9 mouse cellular contexts compared by ENCODE assay signal in genomic region chr7:25764221-25764620, GRCm38 (mm10). TPM values are rescaled to one million over a fixed set of nuclear protein-coding genes. Genes with fewer than 3 reads are reported as not detected.
A peak's percentile ranks its signal among the peaks of the same experiment; 100 is the strongest.
DNase-seq lines count a peak whose midpoint lies in the region; ATAC-seq and TF ChIP-seq lines count a peak whose summit lies in the region.
"Had no signal": no experiment of that assay in that cellular context is flagged by ENCODE, and none has a peak within 500 bp of the region (broad histone marks: within the 10 kb centered on the region; RNA-seq: fewer than 3 reads in every experiment).

No protein-coding gene starts in this region.

- DNase-seq in hindbrain, embryonic 10.5 days (ENCODE audit: low spot score), result peak; percentile 12
- peak; percentile 47 for DNase-seq in heart, postnatal 0 days (ENCODE audit: low spot score)
- DNase-seq in kidney, postnatal 36 days, result peak; percentile 24 to 43
- DNase-seq in layer of hippocampus, postnatal 10 days (ENCODE audit: low spot score in 2 of 2), result no peak
- no peak for DNase-seq in layer of hippocampus, postnatal 36 days

- peaks cover 29% of the 10 kb centered on the region for H3K36me3 ChIP-seq in hindbrain, embryonic 10.5 days
- no peaks in the 10 kb centered on the region for H3K36me3 ChIP-seq in hindbrain, embryonic 16.5 days (ENCODE audit: control insufficient read depth, insufficient read depth, low read length)
- peaks cover 11% of the 10 kb centered on the region; the same call in 1 of the 2 replicates for H3K36me3 ChIP-seq in heart, postnatal 0 days (replicated peaks; ENCODE audit: control insufficient read depth, insufficient read depth, low read length)

- H3K4me3 ChIP-seq in hindbrain, embryonic 10.5 days, result no peak overlapping the region
- H3K4me3 ChIP-seq in hindbrain, embryonic 16.5 days (ENCODE audit: low read length), result no peak overlapping the region
- no peak overlapping the region for H3K4me3 ChIP-seq in brown adipose tissue, adult 24 weeks (ENCODE audit: insufficient read depth, low read depth, low read length)
- H3K4me3 ChIP-seq in heart, postnatal 0 days (ENCODE audit: low read depth, low read length), result no peak overlapping the region
- H3K4me3 ChIP-seq: embryonic facial prominence, embryonic 15.5 days had no signal

- H3K9me3 ChIP-seq in hindbrain, embryonic 10.5 days, result no peaks in the 10 kb centered on the region
- H3K9me3 ChIP-seq in hindbrain, embryonic 16.5 days (ENCODE audit: control insufficient read depth, low read length), result no peaks in the 10 kb centered on the region
- H3K9me3 ChIP-seq in heart, postnatal 0 days (replicated peaks; ENCODE audit: control insufficient read depth, low read length), result no peaks in the 10 kb centered on the region
- H3K9me3 ChIP-seq: embryonic facial prominence, embryonic 15.5 days had no signal

- H3K4me2 ChIP-seq in hindbrain, embryonic 16.5 days (ENCODE audit: low read length), result no peak overlapping the region
- no peak overlapping the region for H3K4me2 ChIP-seq in heart, postnatal 0 days (ENCODE audit: low read depth, low read length)
- H3K4me2 ChIP-seq: embryonic facial prominence, embryonic 15.5 days had no signal

- no peak for ATAC-seq in hindbrain, embryonic 16.5 days
- ATAC-seq in heart, postnatal 0 days (ENCODE audit: insufficient read depth, low read depth), result no peak; the same call in 1 of the 2 replicates
- no peak for ATAC-seq in megakaryocyte progenitor cell, adult 5-6 weeks (replicated peaks; ENCODE audit: poor library complexity)

- no peak overlapping the region for H3K9ac ChIP-seq in hindbrain, embryonic 16.5 days (ENCODE audit: low read depth, low read length)
- no peak overlapping the region for H3K9ac ChIP-seq in heart, postnatal 0 days (replicated peaks; ENCODE audit: low read depth, low read length)
- H3K9ac ChIP-seq: embryonic facial prominence, embryonic 15.5 days had no signal

- no peak for TF ChIP-seq CTCF in heart, postnatal 0 days (IDR thresholded peaks at IDR 0.05; ENCODE audit: low read depth)

- no peaks in the 10 kb centered on the region for H3K27me3 ChIP-seq in hindbrain, embryonic 10.5 days (ENCODE audit: insufficient read depth, poor library complexity, severe bottlenecking)
- no peaks in the 10 kb centered on the region for H3K27me3 ChIP-seq in hindbrain, embryonic 16.5 days (replicated peaks; ENCODE audit: control insufficient read depth, insufficient read depth, low read length)
- no peaks in the 10 kb centered on the region for H3K27me3 ChIP-seq in heart, postnatal 0 days (ENCODE audit: control insufficient read depth, insufficient read depth, low read length)
- H3K27me3 ChIP-seq: embryonic facial prominence, embryonic 15.5 days had no signal

- 61% methylated on average over 5 of the region's 5 CpGs for WGBS in hindbrain, embryonic 10.5 days
- 69% methylated on average over 5 of the region's 5 CpGs for WGBS in hindbrain, embryonic 16.5 days
- 30% methylated on average over 5 of the region's 5 CpGs for WGBS in heart, postnatal 0 days

- peaks cover 8% of the 10 kb centered on the region; the same call in 1 of the 2 replicates for H3K4me1 ChIP-seq in hindbrain, embryonic 10.5 days (replicated peaks)
- H3K4me1 ChIP-seq in hindbrain, embryonic 16.5 days (ENCODE audit: control insufficient read depth, insufficient read depth, low read depth, low read length), result no peaks in the 10 kb centered on the region
- H3K4me1 ChIP-seq in brown adipose tissue, adult 24 weeks (ENCODE audit: control insufficient read depth, insufficient read depth, insufficient read length, low read length), result peaks cover 31% of the 10 kb centered on the region
- no peaks in the 10 kb centered on the region for H3K4me1 ChIP-seq in heart, postnatal 0 days (ENCODE audit: control insufficient read depth, insufficient read depth)
- H3K4me1 ChIP-seq: embryonic facial prominence, embryonic 15.5 days had no signal

- peak overlapping the region; percentile 56 for H3K27ac ChIP-seq in hindbrain, embryonic 10.5 days
- no peak overlapping the region for H3K27ac ChIP-seq in hindbrain, embryonic 16.5 days (ENCODE audit: low read depth, low read length)
- peak overlapping the region; percentile 83 for H3K27ac ChIP-seq in brown adipose tissue, adult 24 weeks (replicated peaks; ENCODE audit: low read depth, low read length)
- H3K27ac ChIP-seq in heart, postnatal 0 days (ENCODE audit: low read depth), result peak overlapping the region; percentile 74
- H3K27ac ChIP-seq: embryonic facial prominence, embryonic 15.5 days had no signal

- no peak for TF ChIP-seq EP300 in heart, postnatal 0 days (IDR thresholded peaks at IDR 0.05; ENCODE audit: low read depth)

RNA-seq across cellular contexts. Expression of gene Hnrnpul1, which starts 9.7 kb away (rescaled TPM):
- 60.5 and 61.6 TPM in 2 replicates for polyA plus RNA-seq in hindbrain, embryonic 10.5 days (2016; fragmentation: Nextera tagmentation; extraction: Ambion mirVana)
- polyA plus RNA-seq in hindbrain, embryonic 16.5 days (2015; fragmentation: Nextera tagmentation; extraction: Ambion mirVana), result 32.3 and 37.6 TPM in 2 replicates
- 42.6 and 44.5 TPM in 2 replicates for polyA plus RNA-seq in brown adipose tissue, adult 24 weeks (2012; ENCODE audit: insufficient read depth, insufficient read length, missing spikeins)
- 78.5 and 101 TPM in 2 replicates for total RNA-seq in heart, postnatal 0 days (2014; rRNA removed; ENCODE audit: low replicate concordance)
- polyA plus RNA-seq in heart, postnatal 0 days (2015; fragmentation: Nextera tagmentation; extraction: Ambion mirVana), result 26.8 and 27.7 TPM in 2 replicates
- 100 to 1,000 TPM; 122 to 129 TPM for total RNA-seq in layer of hippocampus, postnatal 10 days (2021)
- total RNA-seq in layer of hippocampus, postnatal 36 days (2021), result 100 to 1,000 TPM; 100 to 108 TPM
- total RNA-seq in megakaryocyte progenitor cell, adult 5-6 weeks (2015), result 132 and 135 TPM in 2 replicates
- 126 and 141 TPM in 2 replicates for total RNA-seq in megakaryocyte progenitor cell, adult 5-6 weeks (2017)

RNA-seq across cellular contexts. Expression of gene Axl, which starts 24.3 kb away (rescaled TPM):
- 15.0 and 18.4 TPM in 2 replicates for polyA plus RNA-seq in hindbrain, embryonic 10.5 days (2016; fragmentation: Nextera tagmentation; extraction: Ambion mirVana)
- 18.1 and 25.5 TPM in 2 replicates for polyA plus RNA-seq in hindbrain, embryonic 16.5 days (2015; fragmentation: Nextera tagmentation; extraction: Ambion mirVana)
- 18.6 and 24.1 TPM in 2 replicates for polyA plus RNA-seq in brown adipose tissue, adult 24 weeks (2012; ENCODE audit: insufficient read depth, insufficient read length, missing spikeins)
- 56.5 and 63.8 TPM in 2 replicates for total RNA-seq in heart, postnatal 0 days (2014; rRNA removed; ENCODE audit: low replicate concordance)
- polyA plus RNA-seq in heart, postnatal 0 days (2015; fragmentation: Nextera tagmentation; extraction: Ambion mirVana), result 32.1 and 33.3 TPM in 2 replicates
- total RNA-seq in layer of hippocampus, postnatal 10 days (2021), result 10 to 100 TPM; 43.2 to 44.9 TPM
- 10 to 100 TPM; 39.8 to 42.1 TPM for total RNA-seq in layer of hippocampus, postnatal 36 days (2021)
- 1.1 and 2.3 TPM in 2 replicates for total RNA-seq in megakaryocyte progenitor cell, adult 5-6 weeks (2015)
- total RNA-seq in megakaryocyte progenitor cell, adult 5-6 weeks (2017), result 1.5 and 1.9 TPM in 2 replicates

RNA-seq across cellular contexts. Expression of gene Ccdc97, which starts 45.3 kb away (rescaled TPM):
- polyA plus RNA-seq in hindbrain, embryonic 10.5 days (2016; fragmentation: Nextera tagmentation; extraction: Ambion mirVana), result 32.4 and 44.0 TPM in 2 replicates
- 29.3 and 40.1 TPM in 2 replicates for polyA plus RNA-seq in hindbrain, embryonic 16.5 days (2015; fragmentation: Nextera tagmentation; extraction: Ambion mirVana)
- 16.9 and 17.0 TPM in 2 replicates for polyA plus RNA-seq in brown adipose tissue, adult 24 weeks (2012; ENCODE audit: insufficient read depth, insufficient read length, missing spikeins)
- 11.6 and 31.6 TPM in 2 replicates for total RNA-seq in heart, postnatal 0 days (2014; rRNA removed; ENCODE audit: low replicate concordance)
- polyA plus RNA-seq in heart, postnatal 0 days (2015; fragmentation: Nextera tagmentation; extraction: Ambion mirVana), result 13.3 and 14.7 TPM in 2 replicates
- total RNA-seq in layer of hippocampus, postnatal 10 days (2021), result 10 to 100 TPM; 44.4 to 45.8 TPM
- 10 to 100 TPM; 57.4 to 64.6 TPM for total RNA-seq in layer of hippocampus, postnatal 36 days (2021)
- total RNA-seq in megakaryocyte progenitor cell, adult 5-6 weeks (2015), result 25.1 and 27.4 TPM in 2 replicates
- total RNA-seq in megakaryocyte progenitor cell, adult 5-6 weeks (2017), result 10.5 and 18.3 TPM in 2 replicates

RNA-seq across cellular contexts. Expression of gene Cyp2s1, which starts 52.5 kb away (rescaled TPM):
- 0.44 and 0.46 TPM in 2 replicates for polyA plus RNA-seq in hindbrain, embryonic 10.5 days (2016; fragmentation: Nextera tagmentation; extraction: Ambion mirVana)
- 4.1 and 4.6 TPM in 2 replicates for polyA plus RNA-seq in hindbrain, embryonic 16.5 days (2015; fragmentation: Nextera tagmentation; extraction: Ambion mirVana)
- not detected in 2 replicates for polyA plus RNA-seq in brown adipose tissue, adult 24 weeks (2012; ENCODE audit: insufficient read depth, insufficient read length, missing spikeins)
- total RNA-seq in heart, postnatal 0 days (2014; rRNA removed; ENCODE audit: low replicate concordance), result 10.1 and 12.7 TPM in 2 replicates
- polyA plus RNA-seq in heart, postnatal 0 days (2015; fragmentation: Nextera tagmentation; extraction: Ambion mirVana), result 4.1 and 4.4 TPM in 2 replicates
- 1 to 10 TPM; 2.6 to 4.0 TPM for total RNA-seq in layer of hippocampus, postnatal 10 days (2021)
- 1 to 10 TPM; 1.8 to 2.3 TPM for total RNA-seq in layer of hippocampus, postnatal 36 days (2021)
- total RNA-seq in megakaryocyte progenitor cell, adult 5-6 weeks (2015), result 0.17 TPM in 1 of 2 replicates, not detected in the other
- not detected in 2 replicates for total RNA-seq in megakaryocyte progenitor cell, adult 5-6 weeks (2017)

Comparison
In these comparisons a context has a peak if more than half of its experiments do, and no peak if none do; other contexts are left out.
1. DNase-seq: peak in hindbrain, embryonic 10.5 days (single experiment), heart, postnatal 0 days (single experiment) and kidney, postnatal 36 days (2 of 2); none in layer of hippocampus, postnatal 10 days (0 of 2) and layer of hippocampus, postnatal 36 days (0 of 2).
2. RNA of gene Axl, which starts 24.3 kb away (total RNA-seq): 56.5 to 63.8 TPM in heart, postnatal 0 days, 43.2 to 44.9 TPM in layer of hippocampus, postnatal 10 days and 39.8 to 42.1 TPM in layer of hippocampus, postnatal 36 days; 1.1 to 2.3 TPM in megakaryocyte progenitor cell, adult 5-6 weeks; every median in the first group is over 10 times any median in the second.